Comparison of ENCODE assay signal across 11 mouse cellular contexts in genomic region chr16:97466182-97466957, GRCm38 (mm10). TPM values are rescaled to one million over a fixed set of nuclear protein-coding genes. Genes with fewer than 3 reads are reported as not detected.
DNase-seq lines count a peak whose midpoint lies in the region; ATAC-seq and TF ChIP-seq lines count a peak whose summit lies in the region.
"Had no signal": no experiment of that assay in that cellular context is flagged by ENCODE, and none has a peak within 500 bp of the region (broad histone marks: within the 10 kb centered on the region; RNA-seq: fewer than 3 reads in every experiment).

No protein-coding gene starts in this region.

- H3K9me3 ChIP-seq in heart, embryonic 12.5 days (replicated peaks), result no peaks in the 10 kb centered on the region
- H3K9me3 ChIP-seq in E14TG2a.4 (ENCODE audit: low read length), result no peaks in the 10 kb centered on the region
- H3K9me3 ChIP-seq: limb, embryonic 13.5 days had no signal

- H3K4me3 ChIP-seq in heart, embryonic 12.5 days, result no peak overlapping the region
- H3K4me3 ChIP-seq in liver, adult 2 months (ENCODE audit: insufficient read depth, low read depth, low read length), result no peak overlapping the region
- no peak overlapping the region for H3K4me3 ChIP-seq in E14TG2a.4 (replicated peaks; ENCODE audit: low read length)
- H3K4me3 ChIP-seq: limb, embryonic 13.5 days had no signal

- no peak for ATAC-seq in heart, embryonic 12.5 days (ENCODE audit: insufficient number of reproducible peaks, low FRiP score)
- ATAC-seq: forebrain, embryonic 16.5 days had no signal

- no peak overlapping the region for H3K9ac ChIP-seq in heart, embryonic 12.5 days
- H3K9ac ChIP-seq in liver, adult 2 months (ENCODE audit: low read depth, low read length), result no peak overlapping the region
- H3K9ac ChIP-seq: limb, embryonic 13.5 days had no signal

- DNase-seq in heart, adult 11 months, result peak; percentile 90
- no peak for DNase-seq in liver, adult 2 months (ENCODE audit: extremely low read depth, low read depth, low spot score)
- no peak for DNase-seq in liver
- DNase-seq in induced T-regulatory cell, adult 2 months (ENCODE audit: low read depth), result peak; percentile 56
- no peak for DNase-seq in urinary bladder, postnatal 10 days (ENCODE audit: low spot score)
- no peak for DNase-seq in layer of hippocampus, postnatal 36 days
- DNase-seq: kidney, adult 8-10 months had no signal

- H3K4me1 ChIP-seq in heart, embryonic 12.5 days (replicated peaks), result 0 out of 2 replicates have a peak, but pooled peaks cover 8% of the 10 kb centered on the region
- peaks cover 7% of the 10 kb centered on the region for H3K4me1 ChIP-seq in liver, adult 2 months (ENCODE audit: control insufficient read depth, insufficient read depth, low read length)
- no peaks in the 10 kb centered on the region for H3K4me1 ChIP-seq in E14TG2a.4 (replicated peaks; ENCODE audit: low read depth, low read length)

- no peak overlapping the region for H3K4me2 ChIP-seq in heart, embryonic 12.5 days
- H3K4me2 ChIP-seq: limb, embryonic 13.5 days had no signal

- 0 out of 2 replicates have a peak, but pooled peaks cover 3% of the 10 kb centered on the region for H3K27me3 ChIP-seq in heart, embryonic 12.5 days (replicated peaks)
- H3K27me3 ChIP-seq in liver, adult 2 months (ENCODE audit: control insufficient read depth, insufficient read depth, low read length), result no peaks in the 10 kb centered on the region
- H3K27me3 ChIP-seq in E14TG2a.4 (ENCODE audit: insufficient read depth, low read length), result 0 out of 2 replicates have a peak, but pooled peaks cover 2% of the 10 kb centered on the region

- no peaks in the 10 kb centered on the region for H3K79me2 ChIP-seq in liver, adult 2 months (ENCODE audit: control insufficient read depth, insufficient read depth, low read length)

- H3K27ac ChIP-seq in heart, embryonic 12.5 days (ENCODE audit: poor library complexity, severe bottlenecking), result no peak overlapping the region
- no peak overlapping the region for H3K27ac ChIP-seq in liver, adult 2 months (replicated peaks; ENCODE audit: insufficient read depth, low read depth, low read length)
- H3K27ac ChIP-seq: limb, embryonic 13.5 days had no signal

- TF ChIP-seq CTCF in liver, adult 2 months (IDR thresholded peaks at IDR 0.05; ENCODE audit: low read depth, low read length), result peak; percentile 28
- peak; percentile 40 for TF ChIP-seq CTCF in E14TG2a.4 (conservative IDR thresholded peaks at IDR 0.05; ENCODE audit: low read length)

- H3K36me3 ChIP-seq in heart, embryonic 12.5 days, result no peaks in the 10 kb centered on the region
- no peaks in the 10 kb centered on the region for H3K36me3 ChIP-seq in liver, adult 2 months (ENCODE audit: control insufficient read depth, insufficient read depth, low read length)
- no peaks in the 10 kb centered on the region for H3K36me3 ChIP-seq in E14TG2a.4 (ENCODE audit: insufficient read depth, low read length)
- H3K36me3 ChIP-seq: limb, embryonic 13.5 days had no signal

- 40% methylated on average over 4 of the region's 4 CpGs for WGBS in heart, embryonic 12.5 days
- WGBS in liver, adult 2 months, result 67% methylated on average over 4 of the region's 4 CpGs

- no peak for TF ChIP-seq POLR2A in liver, adult 2 months (IDR thresholded peaks at IDR 0.05; ENCODE audit: extremely low read depth, insufficient read depth, low read length)

RNA-seq across cellular contexts. Expression of gene Mx1, which starts 3.7 kb away (rescaled TPM):
- polyA plus RNA-seq in heart, embryonic 12.5 days (2016; fragmentation: Nextera tagmentation; extraction: Ambion mirVana), result 0.22 TPM in 1 of 2 replicates, not detected in the other
- 1.7 and 2.3 TPM in 2 replicates for total RNA-seq in liver, adult 2 months (2014; rRNA removed)
- polyA plus RNA-seq in liver, adult 2 months (2012; rRNA removed), result 0.39 and 1.4 TPM in 2 replicates
- 1 to 10 TPM; 1.5 to 2.3 TPM for total RNA-seq in layer of hippocampus, postnatal 36 days (2021)
- polyA plus RNA-seq: forebrain, embryonic 16.5 days had no signal

RNA-seq across cellular contexts. Expression of gene Fam3b, which starts 48.2 kb away (rescaled TPM):
- polyA plus RNA-seq in heart, embryonic 12.5 days (2016; fragmentation: Nextera tagmentation; extraction: Ambion mirVana), result not detected in 2 replicates
- total RNA-seq in liver, adult 2 months (2014; rRNA removed), result 0.65 TPM in 1 of 2 replicates, not detected in the other
- polyA plus RNA-seq in liver, adult 2 months (2012; rRNA removed), result 0.25 TPM in 1 of 2 replicates, not detected in the other
- not detected for total RNA-seq in layer of hippocampus, postnatal 36 days (2021)
- polyA plus RNA-seq: forebrain, embryonic 16.5 days; limb, embryonic 13.5 days had no signal

Comparison
In these comparisons a context has a peak if more than half of its experiments do, and no peak if none do; other contexts are left out.
1. DNase-seq: peak in heart, adult 11 months (single experiment) and induced T-regulatory cell, adult 2 months (single experiment); none in liver, adult 2 months (single experiment), liver (single experiment), urinary bladder, postnatal 10 days (single experiment) and layer of hippocampus, postnatal 36 days (0 of 2).